In genomic region chr1:62720727-62721705, GRCm38 (mm10) we compare ENCODE assay signal across 11 mouse cellular contexts. TPM values are rescaled to one million over a fixed set of nuclear protein-coding genes. Genes with fewer than 3 reads are reported as not detected.
A peak's percentile ranks its signal among the peaks of the same experiment; 100 is the strongest.
DNase-seq lines count a peak whose midpoint lies in the region; ATAC-seq lines count a peak whose summit lies in the region.
"Had no signal": no experiment of that assay in that cellular context is flagged by ENCODE, and none has a peak within 500 bp of the region (broad histone marks: within the 10 kb centered on the region; RNA-seq: fewer than 3 reads in every experiment).

No protein-coding gene starts in this region.

- peaks cover 13% of the 10 kb centered on the region; the same call in 1 of the 2 replicates for H3K36me3 ChIP-seq in hindbrain, embryonic 10.5 days
- no peaks in the 10 kb centered on the region for H3K36me3 ChIP-seq in hindbrain, embryonic 16.5 days (ENCODE audit: control insufficient read depth, insufficient read depth, low read length)
- peaks cover 71% of the 10 kb centered on the region for H3K36me3 ChIP-seq in limb, embryonic 10.5 days
- H3K36me3 ChIP-seq: G1E; liver, embryonic 15.5 days had no signal

- ATAC-seq in hindbrain, embryonic 16.5 days, result no peak

- H3K27ac ChIP-seq in hindbrain, embryonic 10.5 days, result peak overlapping the region; percentile 62
- H3K27ac ChIP-seq in hindbrain, embryonic 16.5 days (ENCODE audit: low read depth, low read length), result no peak overlapping the region
- peak overlapping the region; percentile 61 for H3K27ac ChIP-seq in limb, embryonic 10.5 days
- H3K27ac ChIP-seq: liver, embryonic 15.5 days had no signal

- H3K9me3 ChIP-seq in hindbrain, embryonic 10.5 days, result no peaks in the 10 kb centered on the region
- H3K9me3 ChIP-seq in hindbrain, embryonic 16.5 days (ENCODE audit: control insufficient read depth, low read length), result no peaks in the 10 kb centered on the region
- no peaks in the 10 kb centered on the region for H3K9me3 ChIP-seq in limb, embryonic 10.5 days (replicated peaks)
- H3K9me3 ChIP-seq: G1E; liver, embryonic 15.5 days had no signal

- H3K4me1 ChIP-seq in hindbrain, embryonic 10.5 days (replicated peaks), result peaks cover 56% of the 10 kb centered on the region
- H3K4me1 ChIP-seq in hindbrain, embryonic 16.5 days (ENCODE audit: control insufficient read depth, insufficient read depth, low read depth, low read length), result peaks cover 11% of the 10 kb centered on the region
- H3K4me1 ChIP-seq in limb, embryonic 10.5 days, result peaks cover 71% of the 10 kb centered on the region

- 0 out of 2 replicates have a peak, but pooled peaks cover 13% of the 10 kb centered on the region for H3K27me3 ChIP-seq in hindbrain, embryonic 10.5 days (ENCODE audit: insufficient read depth, poor library complexity, severe bottlenecking)
- H3K27me3 ChIP-seq in hindbrain, embryonic 16.5 days (replicated peaks; ENCODE audit: control insufficient read depth, insufficient read depth, low read length), result no peaks in the 10 kb centered on the region
- no peaks in the 10 kb centered on the region for H3K27me3 ChIP-seq in limb, embryonic 10.5 days (ENCODE audit: low read depth, poor library complexity, severe bottlenecking)
- H3K27me3 ChIP-seq: liver, embryonic 15.5 days had no signal

- no peak overlapping the region for H3K4me2 ChIP-seq in hindbrain, embryonic 16.5 days (ENCODE audit: low read length)
- H3K4me2 ChIP-seq: liver, embryonic 15.5 days had no signal

- WGBS in hindbrain, embryonic 10.5 days, result 66% methylated on average over 13 of the region's 13 CpGs
- WGBS in hindbrain, embryonic 16.5 days, result 64% methylated on average over 13 of the region's 13 CpGs
- 52% methylated on average over 13 of the region's 13 CpGs for WGBS in limb, embryonic 10.5 days

- no peak overlapping the region for H3K4me3 ChIP-seq in hindbrain, embryonic 10.5 days
- H3K4me3 ChIP-seq in hindbrain, embryonic 16.5 days (ENCODE audit: low read length), result no peak overlapping the region
- no peak overlapping the region for H3K4me3 ChIP-seq in limb, embryonic 10.5 days
- H3K4me3 ChIP-seq: liver, embryonic 15.5 days had no signal

- no peak overlapping the region for H3K9ac ChIP-seq in hindbrain, embryonic 16.5 days (ENCODE audit: low read depth, low read length)
- H3K9ac ChIP-seq: liver, embryonic 15.5 days had no signal

- no peak for DNase-seq in hindbrain, embryonic 10.5 days (ENCODE audit: low spot score)
- peak; percentile 71 to 73 for DNase-seq in spleen, postnatal 36 days (ENCODE audit: low spot score in 2 of 2)
- DNase-seq in spleen, adult 18-20 months, result no peak
- no peak for DNase-seq in limb, embryonic 10.5 days (ENCODE audit: low spot score)
- no peak for DNase-seq in adrenal gland, postnatal 14 days
- DNase-seq in layer of hippocampus, adult 9-11 months, result no peak
- DNase-seq: cerebellum, postnatal 10 days; thymus, adult 18-20 months had no signal

RNA-seq across cellular contexts. Expression of gene Nrp2, which starts 17.9 kb away (rescaled TPM):
- 21.8 and 23.1 TPM in 2 replicates for polyA plus RNA-seq in hindbrain, embryonic 10.5 days (2016; fragmentation: Nextera tagmentation; extraction: Ambion mirVana)
- polyA plus RNA-seq in hindbrain, embryonic 16.5 days (2015; fragmentation: Nextera tagmentation; extraction: Ambion mirVana), result 22.7 and 31.5 TPM in 2 replicates
- 31.7 and 54.7 TPM in 2 replicates for polyA plus RNA-seq in limb, embryonic 10.5 days (2016; fragmentation: Nextera tagmentation; extraction: Ambion mirVana)
- total RNA-seq in adrenal gland, postnatal 14 days (2021), result 43.7 and 46.6 TPM in 2 replicates

Comparison
In these comparisons a context has a peak if more than half of its experiments do, and no peak if none do; other contexts are left out.
1. DNase-seq: peak in spleen, postnatal 36 days (2 of 2); none in hindbrain, embryonic 10.5 days (single experiment), spleen, adult 18-20 months (0 of 2), limb, embryonic 10.5 days (single experiment), adrenal gland, postnatal 14 days (single experiment) and layer of hippocampus, adult 9-11 months (single experiment).